In genomic region chrX:18014361-18014760, GRCm38 (mm10) we compare ENCODE assay signal across 26 mouse cellular contexts.
"Had no signal": no experiment of that assay in that cellular context is flagged by ENCODE, and none has a peak within 500 bp of the region (broad histone marks: within the 10 kb centered on the region; RNA-seq: fewer than 3 reads in every experiment).

No protein-coding gene starts in this region.

- H3K9ac ChIP-seq: embryonic facial prominence, embryonic 12.5 days; embryonic facial prominence, embryonic 13.5 days; embryonic facial prominence, embryonic 15.5 days; forebrain, embryonic 12.5 days; forebrain, embryonic 13.5 days; forebrain, embryonic 15.5 days; forebrain, postnatal 0 days had no signal

- H3K36me3 ChIP-seq: embryonic facial prominence, embryonic 10.5 days; embryonic facial prominence, embryonic 12.5 days; embryonic facial prominence, embryonic 13.5 days; embryonic facial prominence, embryonic 15.5 days; forebrain, embryonic 10.5 days; forebrain, embryonic 12.5 days; forebrain, embryonic 15.5 days had no signal

- H3K4me3 ChIP-seq: embryonic facial prominence, embryonic 10.5 days; embryonic facial prominence, embryonic 12.5 days; embryonic facial prominence, embryonic 13.5 days; embryonic facial prominence, embryonic 15.5 days; erythroblast, embryonic 14.5 days; forebrain, embryonic 10.5 days; forebrain, embryonic 12.5 days; forebrain, embryonic 13.5 days; forebrain, embryonic 15.5 days; gastrocnemius, adult 2 months; heart, adult 2 months had no signal

- H3K4me1 ChIP-seq: embryonic facial prominence, embryonic 10.5 days; embryonic facial prominence, embryonic 12.5 days; embryonic facial prominence, embryonic 13.5 days; embryonic facial prominence, embryonic 15.5 days; forebrain, embryonic 10.5 days; forebrain, embryonic 12.5 days; forebrain, embryonic 13.5 days; forebrain, embryonic 15.5 days had no signal

- H3K27me3 ChIP-seq: embryonic facial prominence, embryonic 12.5 days; embryonic facial prominence, embryonic 13.5 days; embryonic facial prominence, embryonic 15.5 days; forebrain, embryonic 12.5 days; forebrain, embryonic 13.5 days; forebrain, embryonic 15.5 days had no signal

- H3K9me3 ChIP-seq: embryonic facial prominence, embryonic 10.5 days; embryonic facial prominence, embryonic 12.5 days; embryonic facial prominence, embryonic 13.5 days; embryonic facial prominence, embryonic 15.5 days; forebrain, embryonic 10.5 days; forebrain, embryonic 12.5 days; forebrain, embryonic 13.5 days; forebrain, embryonic 15.5 days had no signal

- ATAC-seq: forebrain, embryonic 13.5 days; forebrain, embryonic 14.5 days; forebrain, embryonic 15.5 days; forebrain, embryonic 16.5 days; forebrain, postnatal 0 days had no signal

- H3K4me2 ChIP-seq: embryonic facial prominence, embryonic 12.5 days; embryonic facial prominence, embryonic 13.5 days; embryonic facial prominence, embryonic 15.5 days; forebrain, embryonic 12.5 days; forebrain, embryonic 13.5 days; forebrain, embryonic 15.5 days had no signal

- H3K27ac ChIP-seq: embryonic facial prominence, embryonic 10.5 days; embryonic facial prominence, embryonic 12.5 days; embryonic facial prominence, embryonic 13.5 days; embryonic facial prominence, embryonic 15.5 days; forebrain, embryonic 10.5 days; forebrain, embryonic 12.5 days; forebrain, embryonic 13.5 days; forebrain, embryonic 15.5 days; gastrocnemius, adult 2 months; heart, adult 2 months had no signal

- DNase-seq: cerebellum, adult 9-11 months; cerebellum, postnatal 10 days; cerebellum, postnatal 14 days; cerebellum, postnatal 25 days; cerebellum, postnatal 36 days; embryo, embryonic 11 days; forebrain, postnatal 0 days; gastrocnemius, adult 2 months; gastrocnemius, postnatal 10 days; gastrocnemius, postnatal 14 days; gastrocnemius, postnatal 25 days; gastrocnemius, postnatal 36 days; heart, adult 11 months; heart, adult 18-20 months; heart, adult 2 months had no signal
